Mouse (Mus musculus) myocyte (in vitro differentiated cells): ENCODE data around the gene Flot1.

Experiments used
- MAX ChIP-seq: IDR thresholded peaks from one replicate; pipeline ENCODE4 v1.6.1; 2011; ENCODE audit warnings: low read depth, mild to moderate bottlenecking, control low read depth
- MYOD1 ChIP-seq, 3 experiments: IDR thresholded peaks; one replicate each; pipeline ENCODE4 v1.6.1; 2011; ENCODE audit warnings: control low read depth in 2 of 3, low read depth in 2 of 3, mild to moderate bottlenecking in 2 of 3, moderate library complexity in 1 of 3; ENCODE audit not compliant: insufficient read length in 2 of 3, control insufficient read depth in 1 of 3
- POLR2A ChIP-seq: IDR thresholded peaks from one replicate; pipeline ENCODE4 v1.6.1; 2011; ENCODE audit warnings: low read depth, mild to moderate bottlenecking, control low read depth, moderate library complexity; ENCODE audit not compliant: insufficient read length
- TCF12 ChIP-seq: IDR thresholded peaks from one replicate; pipeline ENCODE4 v1.6.1; 2011; ENCODE audit warnings: mild to moderate bottlenecking, control low read depth; ENCODE audit not compliant: poor library complexity, insufficient read depth, severe bottlenecking
- TCF3 ChIP-seq: IDR thresholded peaks from one replicate; pipeline ENCODE4 v1.6.1; 2011; ENCODE audit warnings: low read depth, control low read depth; ENCODE audit not compliant: insufficient read length
- USF1 ChIP-seq: IDR thresholded peaks from one replicate; pipeline ENCODE4 v1.6.1; 2011; ENCODE audit warnings: low read depth, mild to moderate bottlenecking, control low read depth, moderate library complexity

DNA sequence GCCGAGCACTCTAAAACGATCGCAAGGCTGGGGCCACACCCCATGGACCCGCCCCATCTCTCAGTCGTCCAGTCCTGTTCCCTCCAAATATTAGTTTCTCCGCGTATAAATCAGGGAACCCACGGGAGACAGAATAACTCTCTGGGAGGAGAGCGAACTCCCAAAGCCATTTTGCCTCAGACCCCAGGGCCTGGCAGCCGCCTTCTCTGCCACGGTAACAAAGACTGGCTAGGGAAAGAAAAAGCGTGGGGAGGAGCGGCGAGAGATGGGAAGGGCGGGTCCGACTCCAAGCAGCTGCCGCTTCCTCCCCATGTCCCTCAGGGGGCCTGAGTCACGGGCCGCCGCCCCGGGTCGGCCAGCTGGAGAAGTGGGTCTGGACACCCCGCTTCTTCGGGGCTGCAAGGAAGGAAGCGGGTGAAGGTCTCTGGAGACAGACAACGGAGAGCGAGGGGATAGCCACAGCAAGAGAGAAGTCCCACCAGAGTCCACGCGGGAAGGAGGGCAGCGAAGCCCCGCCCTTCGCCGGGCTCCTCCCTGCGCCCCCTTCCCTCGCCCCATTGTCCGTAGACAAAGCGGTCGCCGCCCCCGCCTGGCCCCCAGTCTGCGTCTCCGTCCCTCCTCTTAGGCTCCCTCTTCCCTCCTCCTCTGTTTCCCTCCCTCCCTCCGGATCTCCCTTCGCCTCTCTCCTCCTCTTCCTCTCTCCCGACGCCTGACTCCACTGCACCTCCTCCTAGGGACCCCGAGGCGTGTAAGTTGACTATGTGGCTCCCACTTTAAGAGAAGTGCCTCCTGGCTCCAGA, 42.7 kb downstream of the Flot1 start, which contains the start of gene Ppp1r18:
- peak; percentile 60 for TF ChIP-seq POLR2A
- TF ChIP-seq MYOD1 (IDR thresholded peaks at IDR 0.05; ENCODE audit: control insufficient read depth in 1 of 3, insufficient read length in 2 of 3, low read depth in 2 of 3) = peak in 2 of 3 experiments; percentile 75 to 90
- no peak for TF ChIP-seq MAX
- no peak for TF ChIP-seq TCF12
- no peak for TF ChIP-seq USF1
- peak; percentile 44 for TF ChIP-seq TCF3
